Mouse (Mus musculus) cortical plate, adult 2 months (tissue): Measurements from ENCODE around the gene Tas1r3. TPM values are rescaled to one million over a fixed set of nuclear protein-coding genes. Genes with fewer than 3 reads are reported as not detected.

Source experiments
- H3K27ac ChIP-seq: fragments of 200-500 bp; 2 replicates; pipeline ENCODE4 v1.5.1; 2012; ENCODE audit warnings: low read length, control low read depth, inconsistent platforms; ENCODE audit not compliant: insufficient read depth
- H3K4me1 ChIP-seq: fragments of 200-500 bp; 2 replicates; pipeline ENCODE4 v1.6.1; 2011; ENCODE audit warnings: low read length; ENCODE audit not compliant: control insufficient read depth, insufficient read depth
- H3K4me3 ChIP-seq: fragments of 200-500 bp; 2 replicates; pipeline ENCODE4 v1.5.1; 2011; ENCODE audit warnings: mild to moderate bottlenecking, low read length, control low read depth; ENCODE audit not compliant: insufficient read depth
- CTCF ChIP-seq: fragments of 200-500 bp; IDR thresholded peaks from 2 replicates; pipeline ENCODE4 v1.5.1; 2011; ENCODE audit warnings: mild to moderate bottlenecking, control low read depth, low read length; ENCODE audit not compliant: insufficient read depth; ENCODE audit errors: extremely low read depth
- POLR2A ChIP-seq: fragments of 200-500 bp; IDR thresholded peaks from 2 replicates; pipeline ENCODE4 v1.6.1; 2011; ENCODE audit warnings: mild to moderate bottlenecking, low read length, control low read depth; ENCODE audit not compliant: insufficient read depth; ENCODE audit errors: extremely low read depth
- polyA plus RNA-seq: library from polyadenylated mRNA; depleted of rRNA; stranded (reverse); fragments of >200 nt; gene quantifications from 2 replicates; pipeline ENCODE4 v1.2.3, GENCODE M21; 2012

The Tas1r3 gene
- polyA plus RNA-seq, 1 experiment: 0.17 TPM

- Histone ChIP-seq H3K4me1 (peaks cover 8% of the 10 kb centered on the region), H3K27ac (0 out of 2 replicates have a peak overlapping the region, but pooled peaks have one; percentile 7), H3K4me3 (peak overlapping the region; percentile 99)
- no peak for TF ChIP-seq CTCF
- no peak for TF ChIP-seq POLR2A
These were observed 27.9 kb upstream of the Tas1r3 start for GRCm38 (mm10) chr4:155891011-155891471.

GRCm38 (mm10) chr4:155889316-155889715, 26.2 kb upstream of the Tas1r3 start:
- Histone ChIP-seq H3K4me3 (no peak overlapping the region), H3K27ac (no peak overlapping the region), H3K4me1 (peaks cover 6% of the 10 kb centered on the region)
- no peak for TF ChIP-seq CTCF
- no peak for TF ChIP-seq POLR2A

- Histone ChIP-seq H3K4me1 (peaks cover under 1% of the 10 kb centered on the region), H3K4me3 (no peak overlapping the region), H3K27ac (no peak overlapping the region)
- TF ChIP-seq CTCF (no peak), POLR2A (no peak)
These were observed 25.0 kb upstream of the Tas1r3 start for GRCm38 (mm10) chr4:155888181-155888580.

- Histone ChIP-seq H3K4me3 (no peak overlapping the region), H3K4me1 (no peaks in the 10 kb centered on the region), H3K27ac (no peak overlapping the region)
- TF ChIP-seq POLR2A (no peak), CTCF (no peak)
These were observed 24.5 kb upstream of the Tas1r3 start for GRCm38 (mm10) chr4:155887674-155888073.

GRCm38 (mm10) chr4:155886330-155886729, 23.2 kb upstream of the Tas1r3 start:
- no peaks in the 10 kb centered on the region for H3K4me1 ChIP-seq
- no peak overlapping the region for H3K27ac ChIP-seq
- H3K4me3 ChIP-seq: no peak overlapping the region
- TF ChIP-seq CTCF: no peak
- no peak for TF ChIP-seq POLR2A

- TF ChIP-seq CTCF (no peak), POLR2A (no peak)
- Histone ChIP-seq H3K27ac (peak overlapping the region; percentile 10; the same call in 1 of the 2 replicates), H3K4me3 (no peak overlapping the region), H3K4me1 (no peaks in the 10 kb centered on the region)
These were observed 20.4 kb upstream of the Tas1r3 start for GRCm38 (mm10) chr4:155883587-155883986.

- TF ChIP-seq POLR2A (no peak), CTCF (no peak)
- peaks cover 2% of the 10 kb centered on the region; the same call in 1 of the 2 replicates for H3K4me1 ChIP-seq
- no peak overlapping the region for H3K27ac ChIP-seq
- no peak overlapping the region for H3K4me3 ChIP-seq
These were observed 8.2 kb upstream of the Tas1r3 start for GRCm38 (mm10) chr4:155871404-155871803.

GRCm38 (mm10) chr4:155869317-155870033, 6.3 kb upstream of the Tas1r3 start, which contains the start of the genes Cptp and Ints11:
Gene Cptp (minus strand): TSS chr4:155869440.
Gene Ints11 (plus strand): TSS chr4:155869546.
- H3K4me3 ChIP-seq: peak within 1 kb of the TSS; percentile 96
- H3K4me1 ChIP-seq: peaks cover 2% of the 10 kb centered on the region; the same call in 1 of the 2 replicates
- H3K27ac ChIP-seq: no peak within 1 kb of the TSS
- TF ChIP-seq POLR2A (peak; percentile 72), CTCF (no peak)

- TF ChIP-seq POLR2A: no peak
- TF ChIP-seq CTCF: no peak
- no peak overlapping the region for H3K27ac ChIP-seq
- peaks cover 2% of the 10 kb centered on the region; the same call in 1 of the 2 replicates for H3K4me1 ChIP-seq
- H3K4me3 ChIP-seq: peak overlapping the region; percentile 96
These were observed 5.6 kb upstream of the Tas1r3 start for GRCm38 (mm10) chr4:155868614-155869298.

- no peak for TF ChIP-seq POLR2A
- Histone ChIP-seq H3K4me3 (no peak overlapping the region), H3K27ac (no peak overlapping the region), H3K4me1 (no peaks in the 10 kb centered on the region)
These were observed 1.4 kb downstream of the Tas1r3 start for GRCm38 (mm10) chr4:155861787-155862186.
